Mouse (Mus musculus) spleen, postnatal 14 days (tissue): Measurements from ENCODE around the gene Ttll9.

Experiments
- DNase-seq, 2 experiments: peaks; one replicate each; pipeline ENCODE4 v3.0.0; 2021 to 2022; ENCODE audit warnings: low spot score in 2 of 2

The Ttll9 gene

GRCm38 (mm10) chr2:153013724-153014515 is 51.6 kb downstream of the Ttll9 start:
- no peak for DNase-seq

- DNase-seq = peak; percentile 85 to 88
Observed at GRCm38 (mm10) chr2:153014758-153015593, 52.7 kb downstream of the Ttll9 start, which contains the start of gene Pdrg1. Gene Pdrg1, minus strand, starts transcription at chr2:153015427.

GRCm38 (mm10) chr2:153015804-153016203 is 53.5 kb downstream of the Ttll9 start:
- no peak for DNase-seq

GRCm38 (mm10) chr2:153016786-153017185 is 54.5 kb downstream of the Ttll9 start:
- no peak for DNase-seq

GRCm38 (mm10) chr2:153019355-153019754 is 57.1 kb downstream of the Ttll9 start:
- no peak for DNase-seq

GRCm38 (mm10) chr2:153021163-153021562 is 58.9 kb downstream of the Ttll9 start:
- no peak for DNase-seq

- DNase-seq = no peak
Observed at GRCm38 (mm10) chr2:153022855-153023254, 60.6 kb downstream of the Ttll9 start.

GRCm38 (mm10) chr2:153026052-153026451 is 63.8 kb downstream of the Ttll9 start:
- DNase-seq = no peak

GRCm38 (mm10) chr2:153027501-153027900 is 65.2 kb downstream of the Ttll9 start:
- DNase-seq = no peak

- DNase-seq = no peak
Observed at GRCm38 (mm10) chr2:153030422-153030821, 68.1 kb downstream of the Ttll9 start.

GRCm38 (mm10) chr2:153031126-153032082 is 69.1 kb downstream of the Ttll9 start, which contains the start of gene Xkr7:
Gene Xkr7, plus strand, starts transcription at chr2:153031852.
- DNase-seq = no peak

GRCm38 (mm10) chr2:153032083-153032842 is 70.0 kb downstream of the Ttll9 start:
- peak; percentile 63 to 79 for DNase-seq

GRCm38 (mm10) chr2:153032973-153033372 is 70.7 kb downstream of the Ttll9 start:
- no peak for DNase-seq

GRCm38 (mm10) chr2:153033545-153034230 is 71.4 kb downstream of the Ttll9 start:
- DNase-seq = no peak

GRCm38 (mm10) chr2:153036690-153037089 is 74.4 kb downstream of the Ttll9 start:
- no peak for DNase-seq

GRCm38 (mm10) chr2:153043886-153044285 is 81.6 kb downstream of the Ttll9 start:
- no peak for DNase-seq

- no peak for DNase-seq
Observed at GRCm38 (mm10) chr2:153045884-153046299, 83.6 kb downstream of the Ttll9 start.

GRCm38 (mm10) chr2:153047828-153048465 is 85.7 kb downstream of the Ttll9 start:
- DNase-seq = peak in 1 of 2 experiments; percentile 41

- no peak for DNase-seq
Observed at GRCm38 (mm10) chr2:153049288-153049996, 87.2 kb downstream of the Ttll9 start.
